Mouse (Mus musculus): ENCODE data around the gene Nfkb2. TPM values are rescaled to one million over a fixed set of nuclear protein-coding genes. Genes with fewer than 3 reads are reported as not detected.

Nfkb2 gene
- polyA plus RNA-seq, 1 experiment, result 67.2 TPM

- Histone ChIP-seq H3K4me3 (peak overlapping the region; percentile 95), H3K27me3 (ENCODE audit: control insufficient read depth, insufficient read depth, insufficient read length) (no peaks in the 10 kb centered on the region), H3K4me2 (ENCODE audit: low read depth) (peak overlapping the region; percentile 12), H3ac (ENCODE audit: control insufficient read depth, insufficient read length) (no peak overlapping the region), H3K79me2 (ENCODE audit: control insufficient read depth, insufficient read depth) (peaks cover 8% of the 10 kb centered on the region), H3K36me3 (ENCODE audit: control insufficient read depth, insufficient read depth) (peaks cover 15% of the 10 kb centered on the region)
- TF ChIP-seq SRF (IDR thresholded peaks at IDR 0.05; ENCODE audit: control insufficient read depth, insufficient read length, low read depth) (no peak), MYOG (IDR thresholded peaks at IDR 0.05; ENCODE audit: control insufficient read depth in 1 of 3, insufficient read depth in 1 of 3, insufficient read length in 2 of 3, low read depth in 2 of 3) (no peak), USF1 (IDR thresholded peaks at IDR 0.05; ENCODE audit: low read depth) (no peak), TCF3 (IDR thresholded peaks at IDR 0.05; ENCODE audit: insufficient read length, low read depth) (no peak), CEBPB (IDR thresholded peaks at IDR 0.05; ENCODE audit: insufficient read depth, poor library complexity, severe bottlenecking) (no peak), MAX (IDR thresholded peaks at IDR 0.05; ENCODE audit: low read depth) (no peak), POLR2A (IDR thresholded peaks at IDR 0.05; ENCODE audit: insufficient read length, low read depth) (no peak), REST (IDR thresholded peaks at IDR 0.05; ENCODE audit: insufficient read depth, insufficient read length) (no peak), TCF12 (IDR thresholded peaks at IDR 0.05; ENCODE audit: insufficient read depth, poor library complexity, severe bottlenecking) (no peak), POLR2AphosphoS2 (IDR thresholded peaks at IDR 0.05; ENCODE audit: insufficient read length, low read depth) (no peak), MYOD1 (IDR thresholded peaks at IDR 0.05; ENCODE audit: control insufficient read depth in 1 of 3, insufficient read length in 2 of 3, low read depth in 2 of 3) (no peak), E2F4 (IDR thresholded peaks at IDR 0.05; ENCODE audit: insufficient read depth) (no peak)
These were observed 2.7 kb downstream of the Nfkb2 start for GRCm38 (mm10) chr19:46306751-46307289.

GRCm38 (mm10) chr19:46307781-46308180 is 3.7 kb downstream of the Nfkb2 start:
- TF ChIP-seq MYOD1 (IDR thresholded peaks at IDR 0.05; ENCODE audit: control insufficient read depth in 1 of 3, insufficient read length in 2 of 3, low read depth in 2 of 3) (no peak), MYOG (IDR thresholded peaks at IDR 0.05; ENCODE audit: control insufficient read depth in 1 of 3, insufficient read depth in 1 of 3, insufficient read length in 2 of 3, low read depth in 2 of 3) (no peak), TCF3 (IDR thresholded peaks at IDR 0.05; ENCODE audit: insufficient read length, low read depth) (no peak), TCF12 (IDR thresholded peaks at IDR 0.05; ENCODE audit: insufficient read depth, poor library complexity, severe bottlenecking) (no peak), SRF (IDR thresholded peaks at IDR 0.05; ENCODE audit: control insufficient read depth, insufficient read length, low read depth) (no peak), CEBPB (IDR thresholded peaks at IDR 0.05; ENCODE audit: insufficient read depth, poor library complexity, severe bottlenecking) (no peak), POLR2A (IDR thresholded peaks at IDR 0.05; ENCODE audit: insufficient read length, low read depth) (no peak), POLR2AphosphoS2 (IDR thresholded peaks at IDR 0.05; ENCODE audit: insufficient read length, low read depth) (no peak)
- H3K79me2 ChIP-seq (ENCODE audit: control insufficient read depth, insufficient read depth), result peaks cover 8% of the 10 kb centered on the region
- H3K4me2 ChIP-seq (ENCODE audit: low read depth), result no peak overlapping the region
- peaks cover 15% of the 10 kb centered on the region for H3K36me3 ChIP-seq (ENCODE audit: control insufficient read depth, insufficient read depth)
- no peak overlapping the region for H3K4me3 ChIP-seq
- H3K27me3 ChIP-seq (ENCODE audit: control insufficient read depth, insufficient read depth, insufficient read length), result no peaks in the 10 kb centered on the region
- H3ac ChIP-seq (ENCODE audit: control insufficient read depth, insufficient read length), result no peak overlapping the region

- no peak overlapping the region for H3K4me2 ChIP-seq (ENCODE audit: low read depth)
- H3K36me3 ChIP-seq (ENCODE audit: control insufficient read depth, insufficient read depth), result peaks cover 15% of the 10 kb centered on the region
- no peak overlapping the region for H3K4me3 ChIP-seq
- H3K79me2 ChIP-seq (ENCODE audit: control insufficient read depth, insufficient read depth), result peaks cover 8% of the 10 kb centered on the region
- TF ChIP-seq TCF12 (IDR thresholded peaks at IDR 0.05; ENCODE audit: insufficient read depth, poor library complexity, severe bottlenecking), result no peak
- TF ChIP-seq CEBPB (IDR thresholded peaks at IDR 0.05; ENCODE audit: insufficient read depth, poor library complexity, severe bottlenecking), result no peak
- TF ChIP-seq SRF (IDR thresholded peaks at IDR 0.05; ENCODE audit: control insufficient read depth, insufficient read length, low read depth), result no peak
- no peak for TF ChIP-seq POLR2A (IDR thresholded peaks at IDR 0.05; ENCODE audit: insufficient read length, low read depth)
- no peak for TF ChIP-seq MYOD1 (IDR thresholded peaks at IDR 0.05; ENCODE audit: control insufficient read depth in 1 of 3, insufficient read length in 2 of 3, low read depth in 2 of 3)
- no peak for TF ChIP-seq POLR2AphosphoS2 (IDR thresholded peaks at IDR 0.05; ENCODE audit: insufficient read length, low read depth)
- no peak for TF ChIP-seq MAX (IDR thresholded peaks at IDR 0.05; ENCODE audit: low read depth)
- TF ChIP-seq USF1 (IDR thresholded peaks at IDR 0.05; ENCODE audit: low read depth), result no peak
- no peak for TF ChIP-seq E2F4 (IDR thresholded peaks at IDR 0.05; ENCODE audit: insufficient read depth)
- no peak for TF ChIP-seq REST (IDR thresholded peaks at IDR 0.05; ENCODE audit: insufficient read depth, insufficient read length)
- no peak for TF ChIP-seq MYOG (IDR thresholded peaks at IDR 0.05; ENCODE audit: control insufficient read depth in 1 of 3, insufficient read depth in 1 of 3, insufficient read length in 2 of 3, low read depth in 2 of 3)
- TF ChIP-seq TCF3 (IDR thresholded peaks at IDR 0.05; ENCODE audit: insufficient read length, low read depth), result no peak
- no peak overlapping the region for H3ac ChIP-seq (ENCODE audit: control insufficient read depth, insufficient read length)
- H3K27me3 ChIP-seq (ENCODE audit: control insufficient read depth, insufficient read depth, insufficient read length), result no peaks in the 10 kb centered on the region
These were observed 4.2 kb downstream of the Nfkb2 start for GRCm38 (mm10) chr19:46308303-46308702.

- Histone ChIP-seq H3K4me2 (ENCODE audit: low read depth) (no peak overlapping the region), H3K79me2 (ENCODE audit: control insufficient read depth, insufficient read depth) (peaks cover 8% of the 10 kb centered on the region), H3K4me3 (no peak overlapping the region), H3ac (ENCODE audit: control insufficient read depth, insufficient read length) (no peak overlapping the region), H3K36me3 (ENCODE audit: control insufficient read depth, insufficient read depth) (peaks cover 15% of the 10 kb centered on the region), H3K27me3 (ENCODE audit: control insufficient read depth, insufficient read depth, insufficient read length) (no peaks in the 10 kb centered on the region)
- TF ChIP-seq TCF12 (IDR thresholded peaks at IDR 0.05; ENCODE audit: insufficient read depth, poor library complexity, severe bottlenecking) (no peak), USF1 (IDR thresholded peaks at IDR 0.05; ENCODE audit: low read depth) (no peak), MYOG (IDR thresholded peaks at IDR 0.05; ENCODE audit: control insufficient read depth in 1 of 3, insufficient read depth in 1 of 3, insufficient read length in 2 of 3, low read depth in 2 of 3) (peak in 2 of 3 experiments; percentile 16 to 17), CEBPB (IDR thresholded peaks at IDR 0.05; ENCODE audit: insufficient read depth, poor library complexity, severe bottlenecking) (no peak), SRF (IDR thresholded peaks at IDR 0.05; ENCODE audit: control insufficient read depth, insufficient read length, low read depth) (no peak), E2F4 (IDR thresholded peaks at IDR 0.05; ENCODE audit: insufficient read depth) (no peak), POLR2AphosphoS2 (IDR thresholded peaks at IDR 0.05; ENCODE audit: insufficient read length, low read depth) (no peak), POLR2A (IDR thresholded peaks at IDR 0.05; ENCODE audit: insufficient read length, low read depth) (no peak), TCF3 (IDR thresholded peaks at IDR 0.05; ENCODE audit: insufficient read length, low read depth) (no peak), MYOD1 (IDR thresholded peaks at IDR 0.05; ENCODE audit: control insufficient read depth in 1 of 3, insufficient read length in 2 of 3, low read depth in 2 of 3) (peak in 1 of 3 experiments; percentile 24), REST (IDR thresholded peaks at IDR 0.05; ENCODE audit: insufficient read depth, insufficient read length) (no peak), MAX (IDR thresholded peaks at IDR 0.05; ENCODE audit: low read depth) (no peak)
These were observed 4.8 kb downstream of the Nfkb2 start for GRCm38 (mm10) chr19:46308706-46309435.
